Mouse (Mus musculus): ENCODE results near the gene Tdrd1.
A peak's percentile ranks its signal among the peaks of the same experiment; 100 is the strongest.

The Tdrd1 gene

GRCm38 (mm10) chr19:56829267-56829666 is 3.3 kb downstream of the Tdrd1 start:
- no peak for DNase-seq

- DNase-seq: no peak
These were observed 4.2 kb downstream of the Tdrd1 start for GRCm38 (mm10) chr19:56830163-56830562.

DNA sequence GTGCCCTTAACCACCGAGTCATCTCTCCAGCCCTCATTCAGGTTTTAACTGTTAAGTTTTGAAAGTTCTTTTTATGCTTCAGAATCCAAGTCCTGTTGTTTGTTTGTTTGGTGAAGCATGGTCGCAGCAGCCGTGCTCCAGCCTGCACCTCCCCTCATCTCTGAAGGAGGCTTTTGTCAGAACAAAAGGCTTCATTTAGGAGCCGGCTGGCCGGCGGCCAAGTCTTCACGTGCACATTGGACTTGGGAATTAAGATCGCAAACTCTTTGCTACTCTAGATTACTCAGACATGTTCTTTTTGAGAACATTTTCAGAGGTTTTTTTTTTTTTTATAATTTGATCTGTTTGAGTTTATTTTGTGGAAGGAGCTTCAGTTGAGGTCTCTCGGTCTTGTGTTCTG is 9.3 kb downstream of the Tdrd1 start:
- peak; percentile 26 to 34 for DNase-seq

DNA sequence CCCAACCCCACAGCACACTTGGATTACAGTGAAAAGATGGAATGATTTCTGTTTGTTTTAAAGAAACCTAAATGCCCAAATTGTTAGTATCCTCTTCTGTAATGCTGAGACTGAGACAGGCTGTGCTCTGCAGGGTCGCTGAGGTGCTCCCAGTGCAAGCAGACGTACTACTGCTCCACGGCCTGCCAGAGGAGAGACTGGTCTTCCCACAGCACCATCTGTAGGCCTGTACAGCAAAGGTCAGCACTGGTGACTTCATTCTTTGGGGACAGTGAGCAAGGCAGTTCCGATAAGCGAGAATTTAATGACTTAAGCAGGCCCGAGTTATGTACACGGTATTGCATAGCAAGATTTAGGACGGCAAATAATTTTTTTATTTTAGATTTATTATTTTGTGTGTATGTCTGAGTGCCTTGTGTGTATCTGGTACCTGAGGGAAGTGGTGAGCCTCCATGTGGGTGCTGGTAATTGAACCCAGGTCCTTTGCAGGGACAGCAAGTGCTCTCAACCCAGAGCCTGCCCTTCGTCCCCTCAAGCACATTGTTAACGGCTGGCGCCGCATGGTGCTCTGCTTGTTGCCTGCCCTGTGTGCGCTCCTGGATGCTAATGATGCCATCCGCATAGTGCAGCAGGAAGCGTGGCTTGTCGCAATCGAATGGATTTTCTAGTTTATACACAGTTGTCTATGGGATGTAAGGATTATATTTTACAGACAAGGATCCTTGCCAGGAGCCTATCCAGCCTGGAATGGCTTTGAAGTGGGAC is 13.1 kb downstream of the Tdrd1 start:
- peak in 1 of 2 experiments; percentile 27 for DNase-seq

DNA sequence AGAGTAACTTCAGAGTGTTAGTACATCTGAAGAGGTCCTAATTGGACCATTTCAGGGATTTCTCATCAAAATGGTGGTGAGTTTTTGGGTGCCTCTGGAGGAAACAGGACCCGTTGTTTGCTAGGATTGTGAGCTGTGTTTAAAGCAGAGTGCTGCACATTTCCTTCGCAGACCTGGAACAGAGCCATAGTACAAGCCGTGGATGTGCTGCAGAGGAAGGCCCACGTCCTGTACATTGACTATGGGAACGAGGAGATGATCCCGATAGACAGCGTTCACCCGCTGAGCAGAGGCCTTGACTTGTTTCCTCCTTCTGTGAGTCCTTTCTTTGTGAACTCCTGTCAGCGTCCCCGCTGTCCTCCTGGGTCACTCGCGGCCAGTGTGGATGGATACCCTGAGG is 17.0 kb downstream of the Tdrd1 start:
- no peak for DNase-seq

DNA sequence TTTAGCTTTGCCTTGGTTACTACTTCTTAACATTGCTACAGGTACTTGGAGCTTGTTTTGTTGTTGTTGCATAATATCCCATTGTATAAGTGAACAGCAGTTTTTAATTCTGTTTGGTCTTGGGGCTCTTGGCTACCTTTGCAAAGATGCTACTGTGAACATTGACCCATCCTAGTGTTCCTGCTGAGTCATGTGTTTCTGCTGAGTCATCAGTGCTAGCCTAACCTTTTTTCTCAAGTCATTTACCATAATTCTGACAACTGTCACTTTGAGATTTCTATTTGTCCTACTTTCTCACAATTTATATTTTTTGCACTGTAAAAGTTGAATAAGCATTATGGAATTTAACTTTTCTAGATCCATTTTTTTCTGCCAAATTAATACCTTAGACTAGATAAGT is 26.6 kb downstream of the Tdrd1 start:
- no peak for DNase-seq

GRCm38 (mm10) chr19:56856455-56856854 is 30.4 kb downstream of the Tdrd1 start:
- DNase-seq: no peak

DNA sequence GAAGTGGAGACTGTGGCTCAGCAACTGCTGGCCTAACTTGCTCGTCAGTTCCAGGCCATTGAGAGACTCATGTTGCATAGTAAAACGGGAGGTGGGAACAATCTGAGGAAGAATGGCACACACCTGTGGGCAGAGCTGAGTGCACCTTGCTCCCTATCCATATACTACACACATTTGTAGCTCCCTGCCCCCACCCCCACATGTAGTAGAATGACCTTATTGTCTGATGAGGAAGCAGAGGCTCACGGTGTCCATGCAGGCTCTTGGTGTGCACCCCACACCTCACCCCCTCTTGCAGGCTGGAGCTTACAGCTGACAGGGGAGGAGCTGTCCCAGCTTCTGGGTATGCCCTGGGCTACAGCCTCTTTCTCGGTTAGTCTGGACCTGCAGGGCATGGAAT is 41.7 kb downstream of the Tdrd1 start:
- DNase-seq: no peak

- DNase-seq: peak; percentile 52 to 65
These were observed 48.0 kb downstream of the Tdrd1 start, which contains the start of gene Vwa2 for GRCm38 (mm10) chr19:56873816-56874600. Gene Vwa2, plus strand, starts transcription at chr19:56874249.

DNA sequence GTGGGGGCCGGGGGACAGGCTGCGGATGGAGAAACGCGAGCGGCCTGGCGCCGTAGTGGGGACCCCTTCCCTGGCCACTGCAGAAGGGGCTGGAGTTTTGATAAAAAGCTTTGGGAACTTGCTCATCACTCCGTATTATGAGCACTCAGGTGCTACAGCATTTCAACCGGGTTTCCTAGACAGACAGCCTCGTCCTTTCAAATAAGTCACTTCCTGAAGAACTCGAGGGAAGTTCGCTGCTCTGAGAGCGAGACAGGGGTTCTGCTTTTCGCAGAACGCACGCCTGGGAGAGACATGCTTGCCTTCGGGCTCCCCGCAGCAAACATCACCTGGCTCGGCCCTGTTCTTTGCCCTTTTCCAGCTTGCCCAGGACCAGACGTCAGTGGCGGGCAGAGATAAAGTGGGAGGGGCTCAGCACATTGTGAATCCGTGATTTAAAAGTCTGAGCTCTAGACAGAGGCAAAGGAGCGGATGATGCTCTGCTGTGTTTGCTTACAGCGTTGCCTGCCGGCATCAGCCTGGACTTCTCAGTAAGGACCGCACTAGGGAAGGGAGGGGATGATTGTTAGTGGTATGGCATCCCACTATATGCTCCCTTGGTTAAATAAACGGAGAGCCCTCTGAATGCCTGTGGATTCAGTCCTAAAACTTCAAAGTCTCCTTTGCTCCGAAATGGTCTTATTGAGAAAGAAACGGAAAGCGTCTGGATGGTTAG is 48.7 kb downstream of the Tdrd1 start:
- no peak for DNase-seq

GRCm38 (mm10) chr19:56877364-56877763 is 51.4 kb downstream of the Tdrd1 start:
- DNase-seq: no peak

DNA sequence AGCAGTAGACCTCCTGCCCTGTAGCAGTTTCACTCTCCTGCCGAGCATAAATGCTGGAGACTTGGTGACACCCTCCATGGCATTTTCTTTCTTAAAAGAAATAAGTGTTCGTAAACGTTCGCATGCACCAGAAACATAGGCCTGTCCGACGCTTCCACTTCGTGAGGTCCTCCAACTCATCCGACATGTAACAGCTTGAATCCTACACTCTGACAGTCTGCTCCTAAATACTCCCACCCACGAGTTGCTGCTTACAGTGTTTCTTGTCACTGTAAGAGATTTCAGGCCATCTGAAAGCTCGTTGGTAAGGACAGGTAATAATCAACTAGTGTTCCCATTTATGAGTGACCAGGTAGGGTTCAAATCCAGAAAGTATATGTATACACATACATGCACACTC is 61.9 kb downstream of the Tdrd1 start:
- no peak for DNase-seq

- no peak for DNase-seq
These were observed 62.6 kb downstream of the Tdrd1 start for GRCm38 (mm10) chr19:56888654-56889053.

GRCm38 (mm10) chr19:56891438-56891837 is 65.4 kb downstream of the Tdrd1 start:
- DNase-seq: no peak

DNA sequence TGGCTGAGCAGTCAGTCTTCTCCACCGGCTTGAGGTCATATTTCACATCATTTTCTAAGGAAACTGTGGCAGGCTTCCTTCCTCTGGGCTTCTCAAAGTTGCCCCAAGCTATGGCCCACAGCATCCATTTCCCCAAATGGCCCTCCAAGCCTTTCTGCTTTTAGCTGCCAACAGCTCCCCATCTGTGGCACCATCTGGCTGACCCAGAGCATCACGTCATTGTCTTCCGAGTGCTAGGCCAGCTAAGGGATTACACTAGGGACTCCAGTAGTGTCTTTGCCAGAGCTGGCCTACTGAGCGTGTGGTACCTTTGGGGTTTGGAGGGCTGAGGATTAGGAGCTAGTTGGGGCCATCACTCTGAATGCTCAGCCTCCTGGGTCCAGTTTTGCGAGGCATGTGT is 66.6 kb downstream of the Tdrd1 start:
- peak; percentile 65 to 71 for DNase-seq

DNA sequence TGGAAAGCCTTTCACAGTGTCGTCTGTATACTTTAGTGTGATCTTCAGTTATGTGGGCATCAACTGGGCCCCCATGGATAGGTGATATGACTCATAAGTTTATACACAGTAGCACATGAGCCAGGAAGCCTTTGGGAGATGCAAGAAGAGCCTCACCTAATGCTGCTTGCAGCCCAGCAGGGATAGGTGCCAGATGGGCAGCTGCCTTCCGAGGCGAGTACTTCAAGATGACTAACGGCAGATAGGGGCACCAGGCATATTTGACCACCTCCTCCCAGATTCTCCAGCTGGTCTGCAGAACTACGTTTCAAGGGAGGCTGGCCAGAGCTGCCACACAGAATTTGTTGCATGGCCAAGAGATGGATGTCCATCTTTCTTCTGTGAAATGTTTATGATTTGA is 67.3 kb downstream of the Tdrd1 start:
- DNase-seq: peak; percentile 86 to 88

DNA sequence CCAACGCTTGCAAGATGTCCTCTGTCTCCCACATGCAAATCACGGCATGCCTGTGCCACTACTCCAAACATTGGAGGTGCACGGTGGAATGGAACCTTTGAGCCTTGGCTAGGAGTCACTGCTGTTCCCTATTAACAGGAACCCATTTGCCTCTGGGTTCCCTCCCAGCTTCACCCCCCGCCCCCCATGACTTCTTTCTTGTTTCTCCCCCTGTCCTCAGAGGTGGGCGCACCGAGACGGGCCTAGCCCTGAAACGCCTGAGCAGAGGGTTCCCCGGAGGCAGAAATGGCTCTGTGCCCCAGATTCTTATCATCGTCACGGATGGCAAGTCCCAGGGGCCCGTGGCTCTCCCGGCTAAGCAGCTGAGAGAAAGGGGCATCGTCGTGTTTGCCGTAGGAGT is 71.6 kb downstream of the Tdrd1 start:
- no peak for DNase-seq

DNA sequence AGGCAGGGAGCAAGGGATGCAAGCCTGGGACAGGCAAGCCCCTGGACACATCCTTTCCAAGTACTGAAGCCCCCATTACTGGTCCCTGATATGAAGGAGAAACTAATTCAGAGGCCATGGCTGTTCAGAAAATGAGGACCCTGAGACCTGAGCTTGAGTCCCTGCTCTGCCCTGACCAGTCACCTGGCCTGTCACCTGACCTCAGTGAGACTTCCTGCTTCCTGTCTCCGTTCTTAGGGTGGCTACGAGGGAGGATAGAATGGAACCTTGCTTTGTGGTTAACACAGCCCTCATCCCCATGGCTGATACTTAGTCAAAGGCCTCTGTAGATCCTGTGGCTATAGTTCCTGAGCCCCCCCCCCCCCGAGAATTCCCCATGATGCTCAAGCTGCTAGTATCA is 78.1 kb downstream of the Tdrd1 start:
- no peak for DNase-seq

- DNase-seq: no peak
These were observed 79.4 kb downstream of the Tdrd1 start for GRCm38 (mm10) chr19:56905395-56905794.

DNA sequence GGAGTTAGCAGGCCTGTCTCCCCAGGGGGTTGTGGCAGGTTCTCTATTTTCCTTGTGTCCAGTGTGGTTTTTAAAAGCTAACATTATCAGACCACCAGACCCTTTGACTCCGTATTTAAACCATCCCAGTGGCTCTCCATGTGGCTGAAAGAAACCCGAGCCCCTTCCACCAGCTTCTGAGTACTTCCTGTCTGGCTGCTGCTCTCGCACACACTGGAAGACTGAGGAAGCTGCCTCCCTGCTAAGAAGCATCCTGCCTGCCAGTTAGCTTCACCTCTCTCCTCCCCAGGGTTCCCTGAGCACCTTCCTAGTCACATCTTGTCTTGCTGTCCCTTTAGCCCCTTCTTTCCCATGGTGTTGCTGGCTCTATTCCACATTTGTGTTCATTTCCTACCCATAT is 81.8 kb downstream of the Tdrd1 start:
- DNase-seq: no peak

- peak; percentile 61 to 64 for DNase-seq
These were observed 82.7 kb downstream of the Tdrd1 start for GRCm38 (mm10) chr19:56908472-56909270.

- no peak for DNase-seq
These were observed 84.6 kb downstream of the Tdrd1 start for GRCm38 (mm10) chr19:56910561-56910960.

DNA sequence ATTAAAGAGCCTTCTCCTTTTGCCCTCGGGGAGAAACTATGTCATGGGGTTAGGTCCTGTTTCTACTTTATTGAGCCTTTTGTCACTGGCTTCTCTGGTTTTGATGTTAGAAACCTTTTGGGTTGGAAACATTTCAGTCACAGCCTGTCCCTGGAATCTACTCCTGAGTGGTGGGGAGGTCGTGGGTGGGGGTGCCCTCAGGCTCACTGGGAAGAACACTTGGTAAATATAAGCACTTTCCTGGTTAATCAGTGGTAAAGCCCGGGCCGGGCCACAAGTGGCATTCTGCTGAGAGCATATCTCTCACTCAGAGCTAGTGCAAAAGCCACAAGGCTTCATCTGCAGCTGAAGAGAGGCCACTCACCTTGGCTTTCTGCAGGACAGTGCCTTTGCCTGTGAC is 87.8 kb downstream of the Tdrd1 start:
- DNase-seq: no peak
